Mouse (Mus musculus) hindbrain, embryonic 13.5 days (tissue): Measurements from ENCODE around the gene Yju2. TPM values are rescaled to one million over a fixed set of nuclear protein-coding genes. Genes with fewer than 3 reads are reported as not detected.

Experiments
- ATAC-seq: fragments of 200-750 bp; cut with Nextera tagmentation; 2 replicates; pipeline ENCODE4 v1.8.0; 2017; ENCODE audit warnings: moderate TSS enrichment; ENCODE audit not compliant: low FRiP score
- H3K27ac ChIP-seq: fragments of 300-500 bp; sonication (generic); 2 replicates; pipeline ENCODE4 v1.5.1; 2015; ENCODE audit warnings: inconsistent platforms, mild to moderate bottlenecking, moderate library complexity
- H3K27me3 ChIP-seq: fragments of 300-500 bp; sonication (generic); 2 replicates; pipeline ENCODE4 v1.6.1; 2015; ENCODE audit warnings: mild to moderate bottlenecking, inconsistent platforms
- H3K36me3 ChIP-seq: fragments of 300-500 bp; sonication (generic); 2 replicates; pipeline ENCODE4 v1.6.1; 2015; ENCODE audit warnings: mild to moderate bottlenecking, inconsistent platforms
- H3K4me1 ChIP-seq: fragments of 300-500 bp; sonication (generic); replicated peaks from 2 replicates; pipeline ENCODE4 v1.6.1; 2015; ENCODE audit warnings: inconsistent platforms
- H3K4me2 ChIP-seq: fragments of 300-500 bp; sonication (generic); 2 replicates; pipeline ENCODE4 v1.6.1; 2015; ENCODE audit warnings: inconsistent platforms, mild to moderate bottlenecking, moderate library complexity
- H3K4me3 ChIP-seq: fragments of 300-500 bp; sonication (generic); 2 replicates; pipeline ENCODE4 v1.5.1; 2015; ENCODE audit warnings: mild to moderate bottlenecking, inconsistent platforms
- H3K9ac ChIP-seq: fragments of 300-500 bp; sonication (generic); 2 replicates; pipeline ENCODE4 v1.6.1; 2015; ENCODE audit warnings: mild to moderate bottlenecking, inconsistent platforms
- H3K9me3 ChIP-seq: fragments of 300-500 bp; sonication (generic); 2 replicates; pipeline ENCODE4 v1.6.1; 2016; ENCODE audit warnings: inconsistent platforms
- WGBS: fragments of 180-500 bp; shearing (Covaris S2); methylation state at CpG from one replicate; pipeline ENCODE4 v1.1.7; 2015; 5-methylcytosine and 5-hydroxymethylcytosine counted together
- polyA plus RNA-seq: library from polyadenylated mRNA; unstranded; fragments of >200 nt; fragmentation: Nextera tagmentation; extraction: Ambion mirVana; gene quantifications from 2 replicates; pipeline ENCODE4 v1.2.1, GENCODE M21; 2015

The Yju2 gene
- polyA plus RNA-seq, 1 experiment from 2014 or later: 23.2 TPM

GRCm38 (mm10) chr17:55964496-55964895 is 5.6 kb downstream of the Yju2 start:
- Histone ChIP-seq H3K4me1 (peaks cover 39% of the 10 kb centered on the region), H3K36me3 (peaks cover 67% of the 10 kb centered on the region), H3K9ac (no peak overlapping the region), H3K4me3 (no peak overlapping the region), H3K27ac (no peak overlapping the region), H3K27me3 (no peaks in the 10 kb centered on the region), H3K9me3 (no peaks in the 10 kb centered on the region), H3K4me2 (no peak overlapping the region)
- no peak for ATAC-seq
- 94% methylated on average over 10 of the region's 10 CpGs for WGBS

GRCm38 (mm10) chr17:55964996-55965395 is 6.1 kb downstream of the Yju2 start:
- Histone ChIP-seq H3K9me3 (no peaks in the 10 kb centered on the region), H3K27me3 (no peaks in the 10 kb centered on the region), H3K9ac (no peak overlapping the region), H3K4me1 (peaks cover 39% of the 10 kb centered on the region), H3K27ac (no peak overlapping the region), H3K4me3 (no peak overlapping the region), H3K36me3 (peaks cover 67% of the 10 kb centered on the region), H3K4me2 (no peak overlapping the region)
- 84% methylated on average over 9 of the region's 9 CpGs for WGBS
- no peak for ATAC-seq

GRCm38 (mm10) chr17:55967186-55967585 is 8.3 kb downstream of the Yju2 start:
- ATAC-seq: no peak
- Histone ChIP-seq H3K4me3 (no peak overlapping the region), H3K27ac (peak overlapping the region; percentile 4; the same call in 1 of the 2 replicates), H3K4me1 (peaks cover 54% of the 10 kb centered on the region), H3K9ac (peak overlapping the region; percentile 55; the same call in 1 of the 2 replicates), H3K9me3 (no peaks in the 10 kb centered on the region), H3K36me3 (peaks cover 51% of the 10 kb centered on the region), H3K4me2 (no peak overlapping the region), H3K27me3 (no peaks in the 10 kb centered on the region)
- 94% methylated on average over 4 of the region's 4 CpGs for WGBS

GRCm38 (mm10) chr17:55968210-55968609 is 9.3 kb downstream of the Yju2 start:
- H3K4me3 ChIP-seq: no peak overlapping the region
- H3K27me3 ChIP-seq: no peaks in the 10 kb centered on the region
- no peak overlapping the region for H3K4me2 ChIP-seq
- peak overlapping the region; percentile 96 for H3K27ac ChIP-seq
- H3K9ac ChIP-seq: peak overlapping the region; percentile 55
- peaks cover 59% of the 10 kb centered on the region for H3K4me1 ChIP-seq
- 31% methylated on average over 7 of the region's 7 CpGs for WGBS
- peaks cover 51% of the 10 kb centered on the region for H3K36me3 ChIP-seq
- ATAC-seq: no peak
- no peaks in the 10 kb centered on the region for H3K9me3 ChIP-seq

- Histone ChIP-seq H3K4me1 (peaks cover 63% of the 10 kb centered on the region), H3K4me2 (peak overlapping the region; percentile 87), H3K36me3 (peaks cover 54% of the 10 kb centered on the region), H3K9me3 (no peaks in the 10 kb centered on the region), H3K27ac (peak overlapping the region; percentile 96), H3K4me3 (peak overlapping the region; percentile 70), H3K9ac (peak overlapping the region; percentile 91), H3K27me3 (no peaks in the 10 kb centered on the region)
- ATAC-seq: peak; percentile 57
- WGBS: 9% methylated on average over 14 of the region's 14 CpGs
Observed at GRCm38 (mm10) chr17:55969560-55969959, 10.7 kb downstream of the Yju2 start.

- WGBS: 8% methylated on average over 53 of the region's 55 CpGs
- H3K36me3 ChIP-seq: peaks cover 54% of the 10 kb centered on the region
Observed at GRCm38 (mm10) chr17:55969966-55970891, 11.3 kb downstream of the Yju2 start, which contains the start of gene Shd. Gene Shd (plus strand): TSS chr17:55970467.

GRCm38 (mm10) chr17:55971453-55971852 is 12.6 kb downstream of the Yju2 start:
- no peaks in the 10 kb centered on the region for H3K27me3 ChIP-seq
- peaks cover 67% of the 10 kb centered on the region for H3K4me1 ChIP-seq
- peak overlapping the region; percentile 70 for H3K4me3 ChIP-seq
- WGBS: 25% methylated on average over 21 of the region's 22 CpGs
- peak overlapping the region; percentile 91 for H3K9ac ChIP-seq
- ATAC-seq: no peak
- peak overlapping the region; percentile 87 for H3K4me2 ChIP-seq
- peak overlapping the region; percentile 96; the same call in 1 of the 2 replicates for H3K27ac ChIP-seq
- peaks cover 51% of the 10 kb centered on the region for H3K36me3 ChIP-seq
- no peaks in the 10 kb centered on the region for H3K9me3 ChIP-seq

More at GRCm38 (mm10) chr17:55969966-55970891, 11.3 kb downstream of the Yju2 start, which contains the start of gene Shd:
- peak; percentile 47 for ATAC-seq
- H3K4me2 ChIP-seq: peak within 1 kb of the TSS; percentile 87
- H3K27me3 ChIP-seq: no peaks in the 10 kb centered on the region
- peak within 1 kb of the TSS; percentile 70 for H3K4me3 ChIP-seq
- H3K27ac ChIP-seq: peak within 1 kb of the TSS; percentile 96
- peaks cover 63% of the 10 kb centered on the region for H3K4me1 ChIP-seq
- no peaks in the 10 kb centered on the region for H3K9me3 ChIP-seq
- peak within 1 kb of the TSS; percentile 91 for H3K9ac ChIP-seq

GRCm38 (mm10) chr17:55976255-55976862 is 17.5 kb downstream of the Yju2 start:
- H3K4me1 ChIP-seq: peaks cover 35% of the 10 kb centered on the region
- 12% methylated on average over 13 of the region's 13 CpGs for WGBS
- H3K4me3 ChIP-seq: no peak overlapping the region
- H3K4me2 ChIP-seq: 0 out of 2 replicates have a peak overlapping the region, but pooled peaks have one; percentile 0
- H3K9ac ChIP-seq: peak overlapping the region; percentile 51; the same call in 1 of the 2 replicates
- peaks cover 34% of the 10 kb centered on the region for H3K36me3 ChIP-seq
- ATAC-seq: peak; percentile 77
- H3K9me3 ChIP-seq: no peaks in the 10 kb centered on the region
- H3K27me3 ChIP-seq: no peaks in the 10 kb centered on the region
- H3K27ac ChIP-seq: peak overlapping the region; percentile 80

- Histone ChIP-seq H3K36me3 (peaks cover 34% of the 10 kb centered on the region), H3K27ac (peak overlapping the region; percentile 80), H3K27me3 (no peaks in the 10 kb centered on the region), H3K4me3 (no peak overlapping the region), H3K4me2 (no peak overlapping the region), H3K9me3 (no peaks in the 10 kb centered on the region), H3K9ac (peak overlapping the region; percentile 53; the same call in 1 of the 2 replicates), H3K4me1 (peaks cover 25% of the 10 kb centered on the region)
- no peak for ATAC-seq
- WGBS: 42% methylated on average over 3 of the region's 3 CpGs
Observed at GRCm38 (mm10) chr17:55977301-55977700, 18.4 kb downstream of the Yju2 start.

- peak; percentile 83 for ATAC-seq
- no peaks in the 10 kb centered on the region for H3K27me3 ChIP-seq
- peak within 1 kb of the TSS; percentile 72 for H3K4me2 ChIP-seq
- H3K27ac ChIP-seq: peak within 1 kb of the TSS; percentile 85
- H3K36me3 ChIP-seq: peaks cover 27% of the 10 kb centered on the region
- H3K9me3 ChIP-seq: no peaks in the 10 kb centered on the region
- peaks cover 19% of the 10 kb centered on the region for H3K4me1 ChIP-seq
- peak within 1 kb of the TSS; percentile 94 for H3K9ac ChIP-seq
- 8% methylated on average over 35 of the region's 35 CpGs for WGBS
- H3K4me3 ChIP-seq: peak within 1 kb of the TSS; percentile 76
Observed at GRCm38 (mm10) chr17:55986030-55986961, 27.4 kb downstream of the Yju2 start, which contains the start of gene Fsd1. Gene Fsd1 (plus strand): TSS chr17:55986509.

GRCm38 (mm10) chr17:55990278-55990898 is 31.5 kb downstream of the Yju2 start:
- Histone ChIP-seq H3K27me3 (no peaks in the 10 kb centered on the region), H3K27ac (no peak overlapping the region), H3K36me3 (peaks cover 66% of the 10 kb centered on the region), H3K4me2 (no peak overlapping the region), H3K9me3 (no peaks in the 10 kb centered on the region), H3K4me3 (no peak overlapping the region), H3K9ac (no peak overlapping the region), H3K4me1 (peaks cover 22% of the 10 kb centered on the region)
- ATAC-seq: no peak
- 84% methylated on average over 8 of the region's 8 CpGs for WGBS
